Mouse (Mus musculus) embryonic facial prominence, embryonic 12.5 days (tissue): ENCODE measurements at regions not wholly inside any gene's neighbourhood (a gene's known extent, or its start where the extent isn't known, plus 50 kb on each side); places are given as distances from the start of the nearest gene placed in this dataset.

Experiments used
- ATAC-seq: fragments of 200-750 bp; cut with Nextera tagmentation; 2 replicates; pipeline ENCODE4 v1.8.0; 2017; ENCODE audit not compliant: insufficient number of reproducible peaks, insufficient read depth, low FRiP score, low TSS enrichment
- H3K27ac ChIP-seq: fragments of 300-500 bp; sonication (generic); 2 replicates; pipeline ENCODE4 v1.5.1; 2016; ENCODE audit warnings: mild to moderate bottlenecking
- H3K27me3 ChIP-seq: fragments of 300-500 bp; sonication (generic); 2 replicates; pipeline ENCODE4 v1.6.1; 2016; ENCODE audit warnings: mild to moderate bottlenecking, moderate library complexity
- H3K36me3 ChIP-seq: fragments of 300-500 bp; sonication (generic); 2 replicates; pipeline ENCODE4 v1.6.1; 2016; ENCODE audit warnings: mild to moderate bottlenecking
- H3K4me1 ChIP-seq: fragments of 300-500 bp; sonication (generic); 2 replicates; pipeline ENCODE4 v1.6.1; 2016
- H3K4me2 ChIP-seq: fragments of 300-500 bp; sonication (generic); replicated peaks from 2 replicates; pipeline ENCODE4 v1.6.1; 2016; ENCODE audit warnings: mild to moderate bottlenecking, moderate library complexity
- H3K4me3 ChIP-seq: fragments of 300-500 bp; sonication (generic); 2 replicates; pipeline ENCODE4 v1.5.1; 2016; ENCODE audit warnings: mild to moderate bottlenecking
- H3K9ac ChIP-seq: fragments of 300-500 bp; sonication (generic); 2 replicates; pipeline ENCODE4 v1.6.1; 2016; ENCODE audit warnings: mild to moderate bottlenecking, moderate library complexity
- H3K9me3 ChIP-seq: fragments of 300-500 bp; sonication (generic); 2 replicates; pipeline ENCODE4 v1.6.1; 2016; ENCODE audit warnings: mild to moderate bottlenecking, moderate library complexity
- WGBS: fragments of 180-500 bp; shearing (Covaris S2); methylation state at CpG from one replicate; pipeline ENCODE4 v1.1.7; 2016; 5-methylcytosine and 5-hydroxymethylcytosine counted together

DNA sequence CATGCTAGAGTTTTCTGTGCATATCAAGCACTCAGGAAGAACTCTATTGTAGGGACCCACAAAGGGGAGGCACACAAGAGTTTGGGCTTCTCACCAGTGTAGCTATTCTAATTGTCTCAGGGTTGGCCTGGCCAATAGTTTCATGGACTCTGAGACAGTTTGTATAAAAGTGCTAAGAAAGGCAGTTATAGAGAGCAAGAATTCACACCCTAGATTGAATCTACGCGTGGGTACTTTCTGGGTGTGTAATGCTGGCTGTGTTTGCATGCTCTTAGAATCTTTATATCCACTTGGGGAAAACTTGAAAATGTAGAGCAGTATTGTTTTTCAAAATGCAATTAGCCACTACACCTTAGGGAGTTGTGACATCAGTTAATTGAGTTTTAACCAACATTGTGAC lies 50.8 kb upstream of the Frem1 start:
- no peaks in the 10 kb centered on the region for H3K27me3 ChIP-seq
- no peak overlapping the region for H3K4me3 ChIP-seq
- ATAC-seq = no peak
- peaks cover 8% of the 10 kb centered on the region; the same call in 1 of the 2 replicates for H3K4me1 ChIP-seq
- H3K27ac ChIP-seq = 0 out of 2 replicates have a peak overlapping the region, but pooled peaks have one; percentile 17
- no peaks in the 10 kb centered on the region for H3K9me3 ChIP-seq
- H3K4me2 ChIP-seq = no peak overlapping the region
- no peak overlapping the region for H3K9ac ChIP-seq
- WGBS = 89% methylated on average over 2 of the region's 2 CpGs
- H3K36me3 ChIP-seq = no peaks in the 10 kb centered on the region

DNA sequence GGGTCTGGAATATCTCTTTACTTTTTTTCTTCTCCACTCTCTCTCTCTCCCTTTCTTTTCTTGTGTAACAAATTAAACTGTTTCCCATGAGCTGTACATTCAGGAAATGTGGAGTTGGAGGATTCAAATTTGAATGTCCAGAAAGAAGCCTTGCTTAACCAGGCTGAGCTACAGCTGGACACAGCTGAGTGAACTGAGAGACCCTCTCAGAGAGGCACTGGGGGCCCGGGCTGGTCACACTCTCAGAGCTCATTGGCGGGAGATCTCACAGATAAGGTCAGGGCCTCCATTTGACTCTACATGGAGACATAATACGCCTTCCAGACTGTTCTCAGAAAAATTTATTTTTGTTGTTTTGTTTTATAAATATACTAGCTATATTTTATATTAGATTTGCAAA lies 49.9 kb upstream of the Frem1 start:
- no peak for ATAC-seq
- no peak overlapping the region for H3K4me3 ChIP-seq
- H3K27ac ChIP-seq = peak overlapping the region; percentile 57; the same call in 1 of the 2 replicates
- no peaks in the 10 kb centered on the region for H3K27me3 ChIP-seq
- H3K4me1 ChIP-seq = peaks cover 8% of the 10 kb centered on the region; the same call in 1 of the 2 replicates
- H3K4me2 ChIP-seq = no peak overlapping the region
- no peak overlapping the region for H3K9ac ChIP-seq
- 45% methylated on average over 3 of the region's 3 CpGs for WGBS
- H3K36me3 ChIP-seq = no peaks in the 10 kb centered on the region
- H3K9me3 ChIP-seq = no peaks in the 10 kb centered on the region
